In the genomic region with DNA sequence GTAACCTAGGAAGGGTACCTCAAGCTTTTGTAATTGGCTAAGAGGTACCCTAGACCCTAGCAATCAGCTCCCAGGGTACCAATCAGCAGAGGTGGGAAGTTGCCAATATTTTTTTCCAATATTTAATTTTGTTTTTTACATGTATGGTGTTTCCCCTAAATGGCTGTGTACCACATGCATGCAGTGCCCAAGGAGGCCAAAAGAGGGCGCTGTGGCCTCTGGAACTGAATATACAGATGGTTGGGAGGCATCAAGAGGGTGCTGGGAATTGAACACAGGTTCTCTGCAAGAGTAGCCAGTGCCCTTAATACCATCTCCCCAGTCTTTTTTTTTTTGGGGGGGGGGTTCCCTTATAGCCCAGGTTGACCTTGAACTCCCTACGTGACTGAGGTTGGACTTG, we compare ENCODE assay signal across 27 mouse cellular contexts. TPM values are rescaled to one million over a fixed set of nuclear protein-coding genes. Genes with fewer than 3 reads are reported as not detected.
DNase-seq lines count a peak whose midpoint lies in the region; ATAC-seq and TF ChIP-seq lines count a peak whose summit lies in the region.
"Had no signal": no experiment of that assay in that cellular context is flagged by ENCODE, and none has a peak within 500 bp of the region (broad histone marks: within the 10 kb centered on the region; RNA-seq: fewer than 3 reads in every experiment).

No protein-coding gene starts in this region.

- H3K27me3 ChIP-seq in kidney, postnatal 0 days (ENCODE audit: insufficient read depth, low read length): no peaks in the 10 kb centered on the region
- no peaks in the 10 kb centered on the region for H3K27me3 ChIP-seq in midbrain, postnatal 0 days (ENCODE audit: insufficient read depth, low read length)
- H3K27me3 ChIP-seq in midbrain, embryonic 14.5 days (ENCODE audit: control insufficient read depth, insufficient read depth, low read length): no peaks in the 10 kb centered on the region
- H3K27me3 ChIP-seq in hindbrain, embryonic 10.5 days (ENCODE audit: insufficient read depth, poor library complexity, severe bottlenecking): no peaks in the 10 kb centered on the region
- H3K27me3 ChIP-seq: embryonic facial prominence, embryonic 12.5 days; hindbrain, embryonic 12.5 days; intestine, embryonic 15.5 days; liver, embryonic 15.5 days; neural tube, embryonic 15.5 days had no signal

- no peaks in the 10 kb centered on the region for H3K4me1 ChIP-seq in kidney, postnatal 0 days (replicated peaks; ENCODE audit: insufficient read depth, low read length)
- no peaks in the 10 kb centered on the region for H3K4me1 ChIP-seq in midbrain, postnatal 0 days (ENCODE audit: insufficient read depth, low read length)
- H3K4me1 ChIP-seq in midbrain, embryonic 14.5 days (ENCODE audit: control insufficient read depth, insufficient read depth, low read length): no peaks in the 10 kb centered on the region
- H3K4me1 ChIP-seq in bone marrow, adult 2 months (ENCODE audit: control insufficient read depth, insufficient read depth, low read length): no peaks in the 10 kb centered on the region
- no peaks in the 10 kb centered on the region for H3K4me1 ChIP-seq in hindbrain, embryonic 10.5 days (replicated peaks)
- H3K4me1 ChIP-seq: embryonic facial prominence, embryonic 12.5 days; hindbrain, embryonic 12.5 days; liver, embryonic 15.5 days; neural tube, embryonic 15.5 days had no signal

- no peaks in the 10 kb centered on the region for H3K9me3 ChIP-seq in kidney, postnatal 0 days (replicated peaks; ENCODE audit: low read length)
- H3K9me3 ChIP-seq in midbrain, postnatal 0 days (ENCODE audit: low read length): no peaks in the 10 kb centered on the region
- no peaks in the 10 kb centered on the region for H3K9me3 ChIP-seq in midbrain, embryonic 14.5 days (ENCODE audit: control insufficient read depth, low read length)
- H3K9me3 ChIP-seq in hindbrain, embryonic 10.5 days: peaks cover 7% of the 10 kb centered on the region; the same call in 1 of the 2 replicates
- H3K9me3 ChIP-seq: hindbrain, embryonic 12.5 days; intestine, embryonic 15.5 days; liver, embryonic 15.5 days; neural tube, embryonic 15.5 days had no signal

- TF ChIP-seq CTCF in kidney, postnatal 0 days (IDR thresholded peaks at IDR 0.05; ENCODE audit: low read depth): peak; percentile 21; the same call in 1 of the 2 replicates
- TF ChIP-seq CTCF in midbrain, postnatal 0 days (IDR thresholded peaks at IDR 0.05): peak; percentile 32
- peak; percentile 19; the same call in 1 of the 2 replicates for TF ChIP-seq CTCF in bone marrow, adult 2 months (IDR thresholded peaks at IDR 0.05; ENCODE audit: control insufficient read depth, insufficient read depth, low read length)

- no peak overlapping the region for H3K4me3 ChIP-seq in kidney, postnatal 0 days (replicated peaks; ENCODE audit: low read depth, low read length)
- no peak overlapping the region for H3K4me3 ChIP-seq in midbrain, postnatal 0 days (ENCODE audit: low read depth, low read length)
- no peak overlapping the region for H3K4me3 ChIP-seq in midbrain, embryonic 14.5 days (replicated peaks; ENCODE audit: low read depth, low read length)
- no peak overlapping the region for H3K4me3 ChIP-seq in bone marrow, adult 2 months (replicated peaks; ENCODE audit: control insufficient read depth, low read depth, low read length)
- no peak overlapping the region for H3K4me3 ChIP-seq in hindbrain, embryonic 10.5 days
- H3K4me3 ChIP-seq: embryonic facial prominence, embryonic 12.5 days; hindbrain, embryonic 12.5 days; intestine, embryonic 15.5 days; liver, embryonic 15.5 days; neural tube, embryonic 15.5 days had no signal

- H3K4me2 ChIP-seq in kidney, postnatal 0 days (ENCODE audit: low read length): no peak overlapping the region
- no peak overlapping the region for H3K4me2 ChIP-seq in midbrain, postnatal 0 days (ENCODE audit: low read depth, low read length, poor library complexity, severe bottlenecking)
- no peak overlapping the region for H3K4me2 ChIP-seq in midbrain, embryonic 14.5 days (ENCODE audit: low read length)
- H3K4me2 ChIP-seq: embryonic facial prominence, embryonic 12.5 days; hindbrain, embryonic 12.5 days; intestine, embryonic 15.5 days; liver, embryonic 15.5 days; midbrain, embryonic 11.5 days; neural tube, embryonic 15.5 days had no signal

- no peak for DNase-seq in kidney, postnatal 0 days (ENCODE audit: low spot score)
- DNase-seq in kidney, adult 11 months: no peak
- no peak for DNase-seq in midbrain, postnatal 0 days (ENCODE audit: low spot score)
- DNase-seq in midbrain, embryonic 14.5 days: no peak
- no peak for DNase-seq in layer of hippocampus, adult 18-20 months (ENCODE audit: low spot score in 2 of 2)
- DNase-seq in hindbrain, embryonic 10.5 days (ENCODE audit: low spot score): no peak
- DNase-seq: adrenal gland, postnatal 14 days; cerebellum, adult 8-10 months; forebrain, postnatal 0 days; heart, adult 18-20 months; kidney, postnatal 25 days; left cerebral cortex, postnatal 4 days; lung, postnatal 4 days; right cerebral cortex, postnatal 4 days; thymus, adult 2 months had no signal

- no peak for ATAC-seq in kidney, postnatal 0 days (replicated peaks; ENCODE audit: low FRiP score, low read depth)
- no peak for ATAC-seq in midbrain, postnatal 0 days (ENCODE audit: low FRiP score)
- no peak for ATAC-seq in midbrain, embryonic 14.5 days (ENCODE audit: low FRiP score, low TSS enrichment)
- ATAC-seq: activated CD4-positive, CD25-positive, alpha-beta regulatory T cell, adult 4 months; forebrain, postnatal 0 days; intestine, embryonic 15.5 days had no signal

- no peak for TF ChIP-seq POLR2A in bone marrow, adult 2 months (IDR thresholded peaks at IDR 0.05; ENCODE audit: borderline replicate concordance, control insufficient read depth, low read depth, low read length)

- WGBS in kidney, postnatal 0 days: 65% methylated on average over 2 of the region's 2 CpGs
- 70% methylated on average over 2 of the region's 2 CpGs for WGBS in midbrain, postnatal 0 days
- 72% methylated on average over 2 of the region's 2 CpGs for WGBS in midbrain, embryonic 14.5 days
- WGBS in bone marrow, adult 2 months: 59% methylated on average over 2 of the region's 2 CpGs
- WGBS in hindbrain, embryonic 10.5 days: 63% methylated on average over 2 of the region's 2 CpGs

- no peaks in the 10 kb centered on the region for H3K36me3 ChIP-seq in kidney, postnatal 0 days (ENCODE audit: insufficient read depth, low read length)
- H3K36me3 ChIP-seq in midbrain, postnatal 0 days (ENCODE audit: insufficient read depth, low read length): no peaks in the 10 kb centered on the region
- H3K36me3 ChIP-seq in midbrain, embryonic 14.5 days (ENCODE audit: control insufficient read depth, insufficient read depth, low read length): no peaks in the 10 kb centered on the region
- H3K36me3 ChIP-seq in hindbrain, embryonic 10.5 days: no peaks in the 10 kb centered on the region
- H3K36me3 ChIP-seq: embryonic facial prominence, embryonic 12.5 days; hindbrain, embryonic 12.5 days; intestine, embryonic 15.5 days; liver, embryonic 15.5 days; neural tube, embryonic 15.5 days had no signal

- no peak overlapping the region for H3K9ac ChIP-seq in kidney, postnatal 0 days (ENCODE audit: low read depth, low read length)
- no peak overlapping the region for H3K9ac ChIP-seq in midbrain, postnatal 0 days (replicated peaks; ENCODE audit: low read length, poor library complexity, severe bottlenecking)
- H3K9ac ChIP-seq in midbrain, embryonic 14.5 days (replicated peaks; ENCODE audit: low read length): no peak overlapping the region
- H3K9ac ChIP-seq: embryonic facial prominence, embryonic 12.5 days; forebrain, postnatal 0 days; hindbrain, embryonic 12.5 days; intestine, embryonic 15.5 days; liver, embryonic 15.5 days; neural tube, embryonic 15.5 days had no signal

- no peak overlapping the region for H3K27ac ChIP-seq in kidney, postnatal 0 days
- H3K27ac ChIP-seq in midbrain, postnatal 0 days (ENCODE audit: low read depth, low read length): no peak overlapping the region
- no peak overlapping the region for H3K27ac ChIP-seq in midbrain, embryonic 14.5 days (replicated peaks; ENCODE audit: low read depth, low read length)
- no peak overlapping the region for H3K27ac ChIP-seq in bone marrow, adult 2 months (ENCODE audit: control insufficient read depth, insufficient read depth, low read depth, low read length, poor library complexity)
- no peak overlapping the region for H3K27ac ChIP-seq in hindbrain, embryonic 10.5 days
- H3K27ac ChIP-seq: embryonic facial prominence, embryonic 12.5 days; hindbrain, embryonic 12.5 days; intestine, embryonic 15.5 days; liver, embryonic 15.5 days; neural tube, embryonic 15.5 days had no signal

RNA-seq across cellular contexts. Expression of a gene that starts 11.7 kb away (rescaled TPM):
- polyA plus RNA-seq in kidney, postnatal 0 days (2015; fragmentation: Nextera tagmentation; extraction: Ambion mirVana): 0.29 TPM in 1 of 2 replicates, not detected in the other
- total RNA-seq in midbrain, postnatal 0 days (2014; rRNA removed): 0.55 and 0.57 TPM in 2 replicates
- 0.32 and 0.39 TPM in 2 replicates for polyA plus RNA-seq in midbrain, postnatal 0 days (2015; fragmentation: Nextera tagmentation; extraction: Ambion mirVana)
- polyA plus RNA-seq in midbrain, embryonic 14.5 days (2014; fragmentation: Nextera tagmentation; extraction: Ambion mirVana): not detected in 2 replicates
- polyA plus RNA-seq in bone marrow, adult 2 months (2011; ENCODE audit: insufficient read depth, insufficient read length, low replicate concordance, missing spikeins): 2.8 and 4.9 TPM in 2 replicates
- total RNA-seq in layer of hippocampus, adult 18-20 months (2021): not detected
- polyA plus RNA-seq in hindbrain, embryonic 10.5 days (2016; fragmentation: Nextera tagmentation; extraction: Ambion mirVana): not detected in 2 replicates
- total RNA-seq: common myeloid progenitor, adult 5-6 weeks; forebrain, postnatal 0 days; layer of hippocampus, postnatal 14 days; left cerebral cortex, postnatal 4 days had no signal
- polyA plus RNA-seq: activated CD4-positive, CD25-positive, alpha-beta regulatory T cell, adult 4 months; hindbrain, embryonic 12.5 days; midbrain, embryonic 11.5 days; neural tube, embryonic 15.5 days had no signal

RNA-seq across cellular contexts. Expression of a gene that starts 22.1 kb away (rescaled TPM):
- not detected in 2 replicates for polyA plus RNA-seq in kidney, postnatal 0 days (2015; fragmentation: Nextera tagmentation; extraction: Ambion mirVana)
- total RNA-seq in midbrain, postnatal 0 days (2014; rRNA removed): not detected in 2 replicates
- polyA plus RNA-seq in midbrain, postnatal 0 days (2015; fragmentation: Nextera tagmentation; extraction: Ambion mirVana): 0.29 and 0.30 TPM in 2 replicates
- polyA plus RNA-seq in midbrain, embryonic 14.5 days (2014; fragmentation: Nextera tagmentation; extraction: Ambion mirVana): 0.18 and 0.22 TPM in 2 replicates
- polyA plus RNA-seq in bone marrow, adult 2 months (2011; ENCODE audit: insufficient read depth, insufficient read length, low replicate concordance, missing spikeins): not detected in 2 replicates
- not detected for total RNA-seq in layer of hippocampus, adult 18-20 months (2021)
- polyA plus RNA-seq in hindbrain, embryonic 10.5 days (2016; fragmentation: Nextera tagmentation; extraction: Ambion mirVana): 0.10 TPM in 1 of 2 replicates, not detected in the other
- total RNA-seq: adrenal gland, postnatal 14 days; common myeloid progenitor, adult 5-6 weeks; forebrain, postnatal 0 days; gastrocnemius, adult 18-20 months; heart, adult 18-20 months; layer of hippocampus, postnatal 14 days; left cerebral cortex, postnatal 4 days had no signal
- polyA plus RNA-seq: liver, embryonic 15.5 days had no signal

RNA-seq across cellular contexts. Expression of a gene that starts 35.2 kb away (rescaled TPM):
- polyA plus RNA-seq in kidney, postnatal 0 days (2015; fragmentation: Nextera tagmentation; extraction: Ambion mirVana): 64.4 and 65.4 TPM in 2 replicates
- total RNA-seq in midbrain, postnatal 0 days (2014; rRNA removed): 104 and 116 TPM in 2 replicates
- 80.7 and 85.6 TPM in 2 replicates for polyA plus RNA-seq in midbrain, postnatal 0 days (2015; fragmentation: Nextera tagmentation; extraction: Ambion mirVana)
- polyA plus RNA-seq in midbrain, embryonic 14.5 days (2014; fragmentation: Nextera tagmentation; extraction: Ambion mirVana): 57.3 and 68.7 TPM in 2 replicates
- polyA plus RNA-seq in bone marrow, adult 2 months (2011; ENCODE audit: insufficient read depth, insufficient read length, low replicate concordance, missing spikeins): 50.9 and 92.5 TPM in 2 replicates
- total RNA-seq in layer of hippocampus, adult 18-20 months (2021): 100 to 1,000 TPM; 106 to 110 TPM
- polyA plus RNA-seq in hindbrain, embryonic 10.5 days (2016; fragmentation: Nextera tagmentation; extraction: Ambion mirVana): 81.2 and 97.4 TPM in 2 replicates

RNA-seq across cellular contexts. Expression of a gene that starts 47.3 kb away (rescaled TPM):
- polyA plus RNA-seq in kidney, postnatal 0 days (2015; fragmentation: Nextera tagmentation; extraction: Ambion mirVana): 74.0 and 75.0 TPM in 2 replicates
- total RNA-seq in midbrain, postnatal 0 days (2014; rRNA removed): 60.5 and 65.6 TPM in 2 replicates
- 138 and 142 TPM in 2 replicates for polyA plus RNA-seq in midbrain, postnatal 0 days (2015; fragmentation: Nextera tagmentation; extraction: Ambion mirVana)
- 87.7 and 99.6 TPM in 2 replicates for polyA plus RNA-seq in midbrain, embryonic 14.5 days (2014; fragmentation: Nextera tagmentation; extraction: Ambion mirVana)
- polyA plus RNA-seq in bone marrow, adult 2 months (2011; ENCODE audit: insufficient read depth, insufficient read length, low replicate concordance, missing spikeins): 35.7 and 73.7 TPM in 2 replicates
- total RNA-seq in layer of hippocampus, adult 18-20 months (2021): 10 to 100 TPM; 88.4 to 94.7 TPM
- polyA plus RNA-seq in hindbrain, embryonic 10.5 days (2016; fragmentation: Nextera tagmentation; extraction: Ambion mirVana): 66.0 and 92.2 TPM in 2 replicates

RNA-seq across cellular contexts. Expression of a gene that starts 49.5 kb away (rescaled TPM):
- polyA plus RNA-seq in kidney, postnatal 0 days (2015; fragmentation: Nextera tagmentation; extraction: Ambion mirVana): 0.30 and 0.54 TPM in 2 replicates
- 2.0 TPM in 1 of 2 replicates, not detected in the other for total RNA-seq in midbrain, postnatal 0 days (2014; rRNA removed)
- not detected in 2 replicates for polyA plus RNA-seq in midbrain, postnatal 0 days (2015; fragmentation: Nextera tagmentation; extraction: Ambion mirVana)
- polyA plus RNA-seq in midbrain, embryonic 14.5 days (2014; fragmentation: Nextera tagmentation; extraction: Ambion mirVana): not detected in 2 replicates
- not detected in 2 replicates for polyA plus RNA-seq in bone marrow, adult 2 months (2011; ENCODE audit: insufficient read depth, insufficient read length, low replicate concordance, missing spikeins)
- total RNA-seq in layer of hippocampus, adult 18-20 months (2021): not detected
- 0.20 TPM in 1 of 2 replicates, not detected in the other for polyA plus RNA-seq in hindbrain, embryonic 10.5 days (2016; fragmentation: Nextera tagmentation; extraction: Ambion mirVana)
- total RNA-seq: adrenal gland, postnatal 14 days; common myeloid progenitor, adult 5-6 weeks; forebrain, postnatal 0 days; heart, adult 18-20 months; layer of hippocampus, postnatal 14 days; left cerebral cortex, postnatal 4 days had no signal
- polyA plus RNA-seq: forebrain, postnatal 0 days; heart, embryonic 16.5 days; intestine, embryonic 15.5 days; liver, embryonic 15.5 days; midbrain, embryonic 11.5 days; thymus, adult 2 months had no signal
